Mouse (Mus musculus) limb, embryonic 12.5 days (tissue): Measurements from ENCODE around the gene H2-T3. TPM values are rescaled to one million over a fixed set of nuclear protein-coding genes. Genes with fewer than 3 reads are reported as not detected.
"Not testable (repeated sequence)": the region's sequence is repeated elsewhere in the genome, so short reads cannot be mapped to it uniquely, and the experiment has no call there.

Source experiments
- ATAC-seq: fragments of 200-750 bp; cut with Nextera tagmentation; 2 replicates; pipeline ENCODE4 v1.8.0; 2017; ENCODE audit warnings: low read depth, moderate TSS enrichment; ENCODE audit not compliant: insufficient number of reproducible peaks, insufficient read depth, low FRiP score, low TSS enrichment
- H3K27ac ChIP-seq: fragments of 300-500 bp; sonication (generic); 2 replicates; pipeline ENCODE4 v1.5.1; 2016; ENCODE audit warnings: mild to moderate bottlenecking, moderate library complexity
- H3K27me3 ChIP-seq: fragments of 300-500 bp; sonication (generic); 2 replicates; pipeline ENCODE4 v1.6.1; 2016; ENCODE audit warnings: mild to moderate bottlenecking, moderate library complexity
- H3K36me3 ChIP-seq: fragments of 300-500 bp; sonication (generic); 2 replicates; pipeline ENCODE4 v1.6.1; 2016; ENCODE audit warnings: mild to moderate bottlenecking, moderate library complexity
- H3K4me1 ChIP-seq: fragments of 300-500 bp; sonication (generic); replicated peaks from 2 replicates; pipeline ENCODE4 v1.6.1; 2016
- H3K4me2 ChIP-seq: fragments of 300-500 bp; sonication (generic); 2 replicates; pipeline ENCODE4 v1.6.1; 2016; ENCODE audit warnings: mild to moderate bottlenecking, moderate library complexity
- H3K4me3 ChIP-seq: fragments of 300-500 bp; sonication (generic); replicated peaks from 2 replicates; pipeline ENCODE4 v1.5.1; 2016; ENCODE audit warnings: mild to moderate bottlenecking
- H3K9ac ChIP-seq: fragments of 300-500 bp; sonication (generic); replicated peaks from 2 replicates; pipeline ENCODE4 v1.6.1; 2016; ENCODE audit warnings: mild to moderate bottlenecking, moderate library complexity
- H3K9me3 ChIP-seq: fragments of 300-500 bp; sonication (generic); 2 replicates; pipeline ENCODE4 v1.6.1; 2016; ENCODE audit warnings: mild to moderate bottlenecking, moderate library complexity
- WGBS: fragments of 180-500 bp; shearing (Covaris S2); methylation state at CpG from one replicate; pipeline ENCODE4 v1.1.7; 2016; 5-methylcytosine and 5-hydroxymethylcytosine counted together
- polyA plus RNA-seq: library from polyadenylated mRNA; unstranded; fragments of >200 nt; fragmentation: Nextera tagmentation; extraction: Ambion mirVana; gene quantifications from 2 replicates; pipeline ENCODE4 v1.2.1, GENCODE M21; 2016

Gene H2-T3
- polyA plus RNA-seq, 1 experiment from 2014 or later: not detected

- WGBS: 0% methylated on average over 38 of the region's 40 CpGs
- H3K9ac ChIP-seq: peak overlapping the region; percentile 40; the same call in 1 of the 2 replicates
- H3K4me2 ChIP-seq: peak overlapping the region; percentile 68
- not testable (repeated sequence) for H3K9me3 ChIP-seq, H3K27ac ChIP-seq, H3K4me1 ChIP-seq, H3K36me3 ChIP-seq
- ATAC-seq: 0 out of 2 replicates have a peak, but pooled peaks have one; percentile 59
- peak overlapping the region; percentile 41 for H3K4me3 ChIP-seq
- H3K27me3 ChIP-seq: peaks cover 45% of the 10 kb centered on the region
Observed at GRCm38 (mm10) chr17:36178938-36179337, 11.1 kb downstream of the H2-T3 start.

GRCm38 (mm10) chr17:36176132-36176531, 14.0 kb downstream of the H2-T3 start:
- ATAC-seq, H3K27ac ChIP-seq, H3K9me3 ChIP-seq, H3K4me2 ChIP-seq, H3K4me3 ChIP-seq, H3K9ac ChIP-seq, H3K4me1 ChIP-seq, H3K36me3 ChIP-seq: not testable (repeated sequence)
- peaks cover 33% of the 10 kb centered on the region for H3K27me3 ChIP-seq
- no CpG with 5 or more reads among the region's 2 CpGs for WGBS

GRCm38 (mm10) chr17:36170287-36170814, 19.7 kb downstream of the H2-T3 start:
- no peak overlapping the region for H3K9ac ChIP-seq
- no peak for ATAC-seq
- H3K4me2 ChIP-seq: no peak overlapping the region
- peaks cover 59% of the 10 kb centered on the region for H3K27me3 ChIP-seq
- WGBS: 46% methylated on average over 1 of the region's 1 CpGs
- H3K36me3 ChIP-seq: no peaks in the 10 kb centered on the region
- H3K4me1 ChIP-seq: peaks cover 4% of the 10 kb centered on the region; the same call in 1 of the 2 replicates
- no peak overlapping the region for H3K27ac ChIP-seq
- H3K4me3 ChIP-seq: no peak overlapping the region
- no peaks in the 10 kb centered on the region for H3K9me3 ChIP-seq

GRCm38 (mm10) chr17:36169753-36170152, 20.3 kb downstream of the H2-T3 start:
- Histone ChIP-seq H3K9me3 (no peaks in the 10 kb centered on the region), H3K9ac (no peak overlapping the region), H3K4me2 (no peak overlapping the region), H3K36me3 (no peaks in the 10 kb centered on the region), H3K27ac (no peak overlapping the region), H3K27me3 (peaks cover 65% of the 10 kb centered on the region), H3K4me3 (no peak overlapping the region), H3K4me1 (peaks cover 4% of the 10 kb centered on the region; the same call in 1 of the 2 replicates)
- no peak for ATAC-seq

GRCm38 (mm10) chr17:36169094-36169493, 21.0 kb downstream of the H2-T3 start:
- H3K36me3 ChIP-seq, H3K4me3 ChIP-seq: not testable (repeated sequence)
- 60% methylated on average over 1 of the region's 1 CpGs for WGBS

GRCm38 (mm10) chr17:36168039-36168652, 21.9 kb downstream of the H2-T3 start, which contains the start of gene Gm8909:
Gene Gm8909 (minus strand): TSS chr17:36168537.
- Histone ChIP-seq H3K27me3 (peaks cover 76% of the 10 kb centered on the region), H3K4me2 (peak within 1 kb of the TSS; percentile 47), H3K27ac (no peak within 1 kb of the TSS), H3K9ac (no peak within 1 kb of the TSS), H3K4me1 (peaks cover 4% of the 10 kb centered on the region; the same call in 1 of the 2 replicates), H3K36me3 (no peaks in the 10 kb centered on the region), H3K9me3 (no peaks in the 10 kb centered on the region), H3K4me3 (peak within 1 kb of the TSS; percentile 30)
- ATAC-seq: no peak
- WGBS: 1% methylated on average over 63 of the region's 63 CpGs

More at GRCm38 (mm10) chr17:36169094-36169493, 21.0 kb downstream of the H2-T3 start:
- not testable (repeated sequence) for H3K9ac ChIP-seq, H3K4me1 ChIP-seq, H3K4me2 ChIP-seq, ATAC-seq, H3K9me3 ChIP-seq, H3K27ac ChIP-seq
- peaks cover 67% of the 10 kb centered on the region for H3K27me3 ChIP-seq

- Histone ChIP-seq H3K36me3 (no peaks in the 10 kb centered on the region), H3K9ac (no peak overlapping the region), H3K27me3 (peaks cover 82% of the 10 kb centered on the region), H3K4me1 (peaks cover 4% of the 10 kb centered on the region; the same call in 1 of the 2 replicates), H3K4me2 (peak overlapping the region; percentile 47), H3K9me3 (no peaks in the 10 kb centered on the region), H3K4me3 (peak overlapping the region; percentile 30), H3K27ac (no peak overlapping the region)
- no peak for ATAC-seq
- WGBS: 1% methylated on average over 51 of the region's 51 CpGs
Observed at GRCm38 (mm10) chr17:36167306-36168038, 22.6 kb downstream of the H2-T3 start.

GRCm38 (mm10) chr17:36166901-36167300, 23.2 kb downstream of the H2-T3 start:
- H3K4me3 ChIP-seq, H3K36me3 ChIP-seq, ATAC-seq, H3K27ac ChIP-seq, H3K4me1 ChIP-seq, H3K9me3 ChIP-seq, H3K9ac ChIP-seq, H3K4me2 ChIP-seq: not testable (repeated sequence)
- peaks cover 87% of the 10 kb centered on the region for H3K27me3 ChIP-seq
- WGBS: 9% methylated on average over 2 of the region's 2 CpGs

GRCm38 (mm10) chr17:36161129-36162051, 28.7 kb downstream of the H2-T3 start:
- ATAC-seq: no peak
- Histone ChIP-seq H3K36me3 (no peaks in the 10 kb centered on the region), H3K9ac (no peak overlapping the region), H3K4me3 (peak overlapping the region; percentile 27), H3K4me2 (peak overlapping the region; percentile 42), H3K9me3 (no peaks in the 10 kb centered on the region), H3K4me1 (peaks cover 6% of the 10 kb centered on the region; the same call in 1 of the 2 replicates), H3K27me3 (peaks cover 90% of the 10 kb centered on the region), H3K27ac (no peak overlapping the region)
- 2% methylated on average over 55 of the region's 56 CpGs for WGBS

- not testable (repeated sequence) for H3K9me3 ChIP-seq, H3K27ac ChIP-seq, H3K4me1 ChIP-seq, H3K9ac ChIP-seq, H3K36me3 ChIP-seq, ATAC-seq
- peak overlapping the region; percentile 63 for H3K4me2 ChIP-seq
- peaks cover 90% of the 10 kb centered on the region for H3K27me3 ChIP-seq
- H3K4me3 ChIP-seq: peak overlapping the region; percentile 40
- WGBS: 14% methylated on average over 11 of the region's 11 CpGs
Observed at GRCm38 (mm10) chr17:36158264-36158663, 31.8 kb downstream of the H2-T3 start.
